Mouse (Mus musculus) cerebellum, adult (tissue): ENCODE measurements around the gene Stac2.

Experiments used
- ATAC-seq: cut with Nextera tagmentation; 2 replicates; pipeline ENCODE4 v1.9.2; 2017; ENCODE audit warnings: mild to moderate bottlenecking, moderate library complexity, mixed read lengths; ENCODE audit not compliant: insufficient number of reproducible peaks, low FRiP score, low TSS enrichment

The Stac2 gene

DNA sequence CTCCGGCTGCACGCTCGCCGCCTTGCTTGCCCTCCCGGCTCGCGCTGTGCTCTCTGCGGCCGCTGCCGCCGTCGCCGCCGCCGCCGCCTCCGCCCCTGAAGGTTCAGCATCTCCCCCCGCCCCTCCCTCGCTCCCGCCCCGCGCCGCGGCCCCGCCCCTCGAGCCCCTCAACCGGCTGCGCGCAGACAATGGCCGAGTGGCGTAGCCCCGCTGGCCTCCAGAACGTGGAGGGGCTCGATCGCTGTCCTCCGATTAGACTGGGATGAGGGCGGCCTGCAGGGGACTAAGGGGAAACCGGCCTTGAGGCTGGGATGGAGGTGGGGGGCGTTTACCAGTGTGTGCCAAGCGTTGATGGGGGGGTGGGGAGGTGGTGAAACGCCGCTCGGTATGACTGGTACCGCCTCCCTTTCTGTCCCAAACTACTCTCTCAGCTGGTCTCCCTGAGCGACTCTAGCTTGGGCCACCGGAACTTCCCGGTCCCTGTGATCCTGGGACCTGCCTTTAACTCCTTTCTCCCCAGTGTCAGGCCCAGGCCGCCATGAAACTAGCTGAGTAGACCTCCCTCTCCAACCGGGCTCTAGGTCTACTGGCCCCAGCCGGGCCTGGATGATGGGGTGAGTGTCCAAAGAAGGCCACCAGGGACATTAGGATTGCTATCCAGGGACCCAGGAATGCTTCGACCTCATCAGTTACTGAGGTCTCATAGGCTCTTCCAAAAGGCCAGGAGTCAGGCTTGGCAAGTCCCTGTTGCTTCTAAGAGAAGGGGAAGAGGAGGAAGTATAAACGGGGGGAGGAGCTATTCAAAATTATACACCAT is 30.5 kb downstream of the Stac2 start, which contains the start of gene Cacnb1:
Gene Cacnb1, minus strand, starts transcription at position 480 of the 817 bp plus-strand sequence.
- no peak for ATAC-seq

GRCm38 (mm10) chr11:98022253-98022554 is 31.1 kb downstream of the Stac2 start:
- peak; percentile 31; the same call in 1 of the 2 replicates for ATAC-seq

GRCm38 (mm10) chr11:98021565-98022252 is 31.6 kb downstream of the Stac2 start:
- no peak for ATAC-seq

- no peak for ATAC-seq
Observed at GRCm38 (mm10) chr11:98021118-98021517, 32.1 kb downstream of the Stac2 start.

DNA sequence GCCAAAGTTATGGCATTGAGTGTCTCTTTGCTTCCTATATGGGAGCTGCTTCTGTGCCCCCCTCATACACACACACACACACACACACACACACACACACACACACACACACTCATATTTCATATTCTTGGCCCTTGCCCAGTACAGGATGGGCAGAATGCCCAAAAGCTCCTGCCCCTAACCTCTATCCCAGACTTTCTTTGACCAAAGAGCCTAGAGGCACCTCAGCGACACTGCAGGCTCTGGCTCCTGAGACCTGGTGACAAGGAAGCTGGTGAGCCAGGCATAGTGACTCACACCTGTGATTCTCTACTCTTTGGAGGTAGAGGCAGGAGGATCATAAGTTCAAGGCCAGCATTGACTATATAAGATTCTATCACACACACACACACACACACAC is 32.6 kb downstream of the Stac2 start:
- no peak for ATAC-seq

DNA sequence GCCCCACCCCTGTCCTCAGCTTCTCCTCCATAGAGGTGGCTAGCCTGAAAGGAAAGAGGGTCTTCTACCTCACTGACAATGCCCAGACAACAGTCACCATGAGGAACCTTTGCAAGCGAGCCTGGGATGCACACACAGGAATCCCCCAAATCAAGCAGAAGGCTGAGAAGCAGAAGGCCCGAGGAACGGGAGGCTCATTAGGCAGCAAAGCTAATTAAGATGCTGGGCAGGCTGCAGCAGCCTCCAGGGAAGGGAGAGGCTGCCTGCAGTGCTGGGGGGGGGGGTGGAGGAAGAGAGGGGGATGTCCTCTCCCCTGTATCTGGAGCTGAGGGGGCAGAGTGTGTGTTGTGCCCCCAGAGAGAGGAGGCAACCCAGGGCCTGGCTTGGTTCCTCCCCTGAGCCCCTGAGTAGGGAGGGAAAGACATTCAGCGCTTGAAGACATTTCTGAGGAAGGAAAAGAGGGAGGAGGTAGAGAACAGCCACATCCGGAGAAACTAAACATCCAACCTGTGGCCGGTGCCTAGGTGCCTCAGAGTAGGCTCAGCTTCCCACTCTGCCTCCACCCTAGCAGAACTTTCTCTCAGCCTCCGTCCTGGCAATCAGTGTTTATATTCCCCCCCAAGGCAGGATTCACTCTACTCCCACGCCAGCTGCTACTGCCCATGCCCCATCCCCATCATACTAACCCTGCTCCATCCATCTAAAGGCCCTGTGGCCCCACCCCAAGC is 33.2 kb downstream of the Stac2 start:
- ATAC-seq = no peak

- no peak for ATAC-seq
Observed at GRCm38 (mm10) chr11:98018858-98019641, 34.2 kb downstream of the Stac2 start.

DNA sequence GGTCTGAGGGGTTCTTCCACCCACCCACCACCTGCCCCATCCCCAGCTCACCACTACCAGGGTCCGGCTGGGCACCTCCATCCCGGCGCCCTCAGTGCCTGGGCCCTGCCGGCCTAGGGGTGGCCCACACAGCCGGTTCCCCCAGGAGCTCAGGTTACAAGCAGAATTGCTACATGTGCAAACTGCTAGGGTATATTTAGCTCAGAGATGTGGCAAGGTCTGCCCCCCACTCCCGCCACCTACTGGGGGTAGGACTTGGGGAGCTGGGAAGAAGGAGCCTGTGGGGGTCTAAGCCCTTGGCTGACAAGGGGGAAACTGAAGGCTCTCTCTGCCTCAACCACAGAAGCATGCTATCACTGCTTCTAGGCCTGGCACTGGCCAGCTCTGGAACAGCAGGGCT is 35.0 kb downstream of the Stac2 start:
- ATAC-seq = no peak

DNA sequence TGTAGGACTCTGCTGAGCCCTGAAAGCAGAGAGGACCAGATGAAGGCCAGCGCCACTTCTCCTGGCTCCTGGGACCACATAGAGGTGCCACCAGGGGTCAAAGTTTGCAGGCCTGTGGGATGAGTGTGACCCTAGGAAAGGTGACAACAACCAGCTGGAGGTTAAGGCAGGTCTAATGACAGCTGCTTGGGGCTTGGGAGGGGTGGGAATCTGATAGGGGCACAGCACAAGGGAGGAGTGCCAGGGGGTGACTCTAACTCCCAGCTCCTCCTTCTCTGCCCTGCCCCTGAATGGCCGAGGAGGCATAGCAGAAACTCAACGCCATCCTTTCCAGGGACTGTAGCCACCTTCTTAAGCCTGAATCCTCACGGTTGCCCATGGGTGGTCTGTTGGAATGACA is 36.4 kb downstream of the Stac2 start:
- ATAC-seq = no peak

DNA sequence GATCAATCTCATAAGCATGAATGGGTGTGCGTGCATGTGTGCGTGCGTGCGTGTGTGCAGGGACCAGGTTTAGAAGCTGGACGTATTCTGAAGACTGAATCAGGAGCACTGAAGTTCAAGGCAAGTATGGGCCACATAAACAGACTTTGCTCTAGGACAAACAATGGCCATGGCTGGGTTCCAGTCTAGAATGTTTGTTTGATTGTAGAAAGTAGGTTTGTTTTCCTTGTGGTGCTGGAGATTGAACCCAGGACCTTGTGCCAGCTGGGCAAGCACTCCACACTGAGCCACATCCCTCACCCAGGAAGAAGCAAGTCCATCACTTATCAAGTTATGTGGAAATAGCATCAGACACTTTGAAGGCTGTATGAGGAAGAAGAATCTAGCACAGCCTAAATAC is 37.1 kb downstream of the Stac2 start:
- no peak for ATAC-seq

GRCm38 (mm10) chr11:98012831-98013230 is 40.4 kb downstream of the Stac2 start:
- ATAC-seq = no peak

DNA sequence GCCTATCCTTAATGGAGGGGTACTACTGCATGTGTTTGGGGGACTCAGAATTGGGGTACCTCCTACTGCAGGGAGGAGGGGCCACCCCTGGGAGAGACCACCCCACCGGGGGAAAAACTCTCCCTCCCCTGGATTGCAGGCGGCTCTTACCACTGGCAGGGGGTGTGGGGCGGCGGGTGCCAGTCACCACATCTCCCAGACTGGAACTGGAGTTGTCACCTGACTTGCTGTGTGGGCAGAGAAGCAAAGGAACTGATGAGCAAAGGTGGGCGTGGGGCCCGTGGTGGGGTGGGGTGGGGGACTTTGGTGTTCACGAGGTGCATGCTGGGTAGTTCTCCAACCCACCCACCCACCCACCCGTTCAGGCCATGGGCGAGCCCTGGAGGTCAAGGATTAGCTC is 41.5 kb downstream of the Stac2 start:
- ATAC-seq = no peak

- no peak for ATAC-seq
Observed at GRCm38 (mm10) chr11:98008087-98008486, 45.2 kb downstream of the Stac2 start.

DNA sequence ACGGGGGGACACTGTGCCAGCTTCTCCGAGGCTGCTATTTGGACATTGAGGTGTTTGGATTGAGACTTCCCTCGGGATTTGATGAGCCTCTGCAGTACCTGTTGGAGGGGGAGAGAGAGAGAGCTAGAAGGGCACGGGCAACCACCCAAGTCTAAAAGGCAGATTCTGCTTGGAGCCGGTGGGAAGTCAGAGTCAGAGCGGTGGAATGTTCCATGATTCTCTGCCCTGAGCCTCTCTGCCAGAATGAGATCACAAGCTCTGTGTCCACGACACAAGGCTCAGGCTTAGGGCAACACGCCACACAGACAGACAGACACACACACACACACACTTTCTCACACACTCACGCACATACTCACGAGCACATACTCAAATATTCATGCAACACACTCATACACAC is 47.6 kb downstream of the Stac2 start:
- ATAC-seq = no peak

- ATAC-seq = no peak
Observed at GRCm38 (mm10) chr11:98005076-98005475, 48.2 kb downstream of the Stac2 start.

- no peak for ATAC-seq
Observed at GRCm38 (mm10) chr11:98004161-98004560, 49.1 kb downstream of the Stac2 start.

DNA sequence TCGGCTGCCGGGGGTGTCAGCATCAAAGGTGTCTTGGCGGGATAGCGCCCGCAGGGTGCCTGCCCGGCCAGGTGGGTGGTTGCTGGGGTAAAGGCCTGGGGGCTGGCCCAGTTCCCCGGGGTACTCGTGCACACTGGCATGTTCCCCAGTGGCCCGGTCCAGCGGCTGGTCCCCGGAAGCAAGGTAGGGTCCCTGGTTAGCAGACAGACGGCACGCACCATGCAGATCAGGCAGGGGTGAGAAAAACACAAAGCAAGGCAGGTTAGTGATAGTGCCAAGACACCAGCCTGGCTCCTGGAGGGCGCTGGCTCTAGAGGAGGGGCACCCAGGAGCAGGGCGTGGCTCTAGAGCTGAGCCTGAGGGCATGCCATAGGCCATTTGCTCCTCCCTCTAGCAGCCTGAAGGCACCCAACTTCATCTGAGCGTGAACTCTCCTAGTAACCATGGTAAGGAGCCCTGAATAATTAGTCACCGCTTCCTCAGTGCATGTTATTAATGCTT is 50.0 kb downstream of the Stac2 start:
- ATAC-seq = no peak

GRCm38 (mm10) chr11:98002627-98003026 is 50.6 kb downstream of the Stac2 start:
- no peak for ATAC-seq

DNA sequence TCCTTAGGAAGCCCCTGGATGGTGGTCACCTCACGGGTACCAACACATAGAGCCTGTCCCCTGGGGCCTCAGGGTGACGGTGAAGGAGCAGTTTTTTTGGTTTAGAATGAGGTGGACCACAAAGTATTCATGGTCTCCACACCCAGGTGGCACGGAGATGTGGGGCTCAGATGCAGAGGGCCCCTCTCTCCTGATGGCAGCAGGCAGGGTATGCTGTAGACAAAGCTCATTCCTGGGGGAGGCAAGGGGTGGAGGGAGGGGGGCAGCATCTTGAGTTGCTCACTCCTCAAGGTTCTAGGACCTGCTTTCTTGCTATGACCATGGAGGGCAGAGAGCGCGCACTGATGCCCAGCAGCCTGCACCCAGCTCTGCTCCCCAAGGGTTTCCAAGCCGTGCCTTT is 51.3 kb downstream of the Stac2 start:
- ATAC-seq = no peak

DNA sequence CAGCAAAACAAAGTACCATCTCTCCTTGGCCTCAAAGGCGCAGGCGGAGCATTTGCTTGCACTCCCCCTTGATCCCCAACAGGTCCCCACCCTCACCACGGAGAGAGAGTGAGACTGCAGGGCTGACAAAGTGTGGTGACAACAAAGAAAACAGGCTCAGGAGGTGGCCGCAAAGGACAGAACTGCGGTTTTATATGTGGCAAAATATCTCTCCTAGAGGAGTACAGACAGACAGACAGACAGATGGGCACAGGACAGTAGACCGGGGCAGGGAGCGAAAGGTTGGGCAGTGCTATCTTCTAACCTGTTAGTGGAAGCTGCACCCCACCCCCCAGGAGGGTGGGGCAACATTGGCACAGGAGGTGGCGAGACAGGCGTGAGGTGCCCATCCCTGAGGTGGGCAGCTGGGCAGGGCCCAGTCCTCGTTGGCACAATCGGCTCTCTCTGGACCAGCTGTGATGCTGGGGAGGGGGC is 51.9 kb downstream of the Stac2 start:
- no peak for ATAC-seq
